Mouse (Mus musculus): Measurements from ENCODE around the gene Kdm4a. TPM values are rescaled to one million over a fixed set of nuclear protein-coding genes. Genes with fewer than 3 reads are reported as not detected.

Kdm4a gene
- total RNA-seq, 2 experiments from 2014 or later, result 38.1 to 39.0 TPM

DNA sequence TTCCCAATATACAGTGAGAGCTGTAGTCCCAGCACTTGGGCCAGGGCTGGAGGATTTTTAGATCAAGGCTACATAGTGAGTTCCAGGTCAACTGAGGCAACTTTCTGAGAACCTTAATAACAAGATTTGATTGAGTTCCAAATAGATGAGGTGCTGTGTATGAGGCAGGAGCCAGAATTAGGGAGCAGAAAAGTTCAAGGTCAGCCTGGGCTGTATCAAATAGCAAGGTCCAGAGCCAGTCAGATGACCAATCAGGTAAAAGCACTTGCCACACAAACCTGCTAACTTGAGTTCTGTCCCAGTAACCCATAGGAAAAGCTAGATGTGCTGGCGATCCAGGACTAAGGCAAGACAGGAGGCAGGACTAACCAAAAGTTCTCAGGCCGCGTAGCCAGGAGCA is 22.2 kb downstream of the Kdm4a start:
- intact Hi-C loops (cut with DNase I), result no loop called here
- no peak for DNase-seq

DNA sequence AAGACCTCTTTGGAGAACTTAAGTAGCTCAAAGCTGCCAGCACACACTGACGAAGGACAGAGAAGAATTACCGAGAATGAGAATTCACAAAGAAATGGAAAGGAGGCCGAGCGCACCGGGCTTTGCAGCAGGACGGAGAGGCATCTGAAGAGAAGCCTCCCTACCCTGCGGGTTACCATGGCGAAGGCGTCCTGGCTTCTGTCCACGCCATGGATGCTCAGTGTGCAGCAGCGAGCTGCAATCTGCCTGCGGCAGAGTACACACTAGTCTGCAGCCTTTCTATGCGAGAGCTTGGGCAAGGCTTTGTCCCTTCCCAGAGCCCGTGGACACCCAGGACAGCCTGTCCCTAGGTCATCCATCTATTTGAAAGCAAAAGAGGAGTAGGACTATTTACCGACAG is 23.3 kb downstream of the Kdm4a start:
- DNase-seq, result no peak
- intact Hi-C loops (cut with DNase I), result no loop called here

DNA sequence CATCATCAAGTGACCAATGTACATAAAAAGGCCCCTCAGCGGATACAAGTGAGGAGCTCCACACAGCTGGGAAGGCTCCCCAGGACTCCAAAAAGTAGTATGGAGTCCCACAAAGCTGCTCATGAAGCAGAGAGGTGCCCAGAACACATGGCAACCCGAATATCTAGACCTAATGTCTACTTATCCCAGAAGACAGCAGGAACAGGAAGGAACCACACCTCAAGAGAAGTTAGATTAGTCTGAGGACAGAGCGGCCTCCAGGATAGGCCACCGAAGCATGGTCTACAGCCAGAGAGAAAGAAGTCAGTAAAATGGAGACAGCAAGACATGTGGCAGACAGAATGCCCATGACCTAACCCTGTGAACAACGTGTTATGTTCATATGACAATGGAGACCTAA is 25.0 kb downstream of the Kdm4a start:
- intact Hi-C loops (cut with DNase I), result no loop called here

GRCm38 (mm10) chr4:118152020-118152785 is 27.6 kb downstream of the Kdm4a start:
- intact Hi-C loops (cut with DNase I), result no loop called here
- DNase-seq, result peak; percentile 44 to 53

More for the DNA sequence above, 25.0 kb downstream of the Kdm4a start:
- DNase-seq, result no peak

DNA sequence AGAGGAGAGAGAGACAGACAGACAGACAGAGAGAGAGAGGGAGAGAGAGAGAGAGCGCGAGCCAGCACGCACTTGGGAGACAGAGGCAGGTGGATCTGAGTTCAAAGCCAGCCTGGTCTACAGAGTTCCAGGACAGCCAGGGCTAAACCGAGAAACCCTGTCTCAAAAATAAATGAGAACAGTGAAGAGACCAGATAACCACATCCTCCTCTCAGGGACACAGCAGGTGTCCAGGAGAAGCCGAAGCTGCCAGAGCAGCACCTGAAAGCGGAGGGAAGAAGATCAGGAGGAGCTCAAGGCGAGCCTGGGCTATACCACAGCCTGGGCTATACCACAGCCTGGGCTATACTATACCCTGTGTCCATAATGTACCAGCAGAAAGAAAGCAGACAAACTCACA is 29.0 kb downstream of the Kdm4a start:
- intact Hi-C loops (cut with DNase I), result no loop called here
- no peak for DNase-seq

DNA sequence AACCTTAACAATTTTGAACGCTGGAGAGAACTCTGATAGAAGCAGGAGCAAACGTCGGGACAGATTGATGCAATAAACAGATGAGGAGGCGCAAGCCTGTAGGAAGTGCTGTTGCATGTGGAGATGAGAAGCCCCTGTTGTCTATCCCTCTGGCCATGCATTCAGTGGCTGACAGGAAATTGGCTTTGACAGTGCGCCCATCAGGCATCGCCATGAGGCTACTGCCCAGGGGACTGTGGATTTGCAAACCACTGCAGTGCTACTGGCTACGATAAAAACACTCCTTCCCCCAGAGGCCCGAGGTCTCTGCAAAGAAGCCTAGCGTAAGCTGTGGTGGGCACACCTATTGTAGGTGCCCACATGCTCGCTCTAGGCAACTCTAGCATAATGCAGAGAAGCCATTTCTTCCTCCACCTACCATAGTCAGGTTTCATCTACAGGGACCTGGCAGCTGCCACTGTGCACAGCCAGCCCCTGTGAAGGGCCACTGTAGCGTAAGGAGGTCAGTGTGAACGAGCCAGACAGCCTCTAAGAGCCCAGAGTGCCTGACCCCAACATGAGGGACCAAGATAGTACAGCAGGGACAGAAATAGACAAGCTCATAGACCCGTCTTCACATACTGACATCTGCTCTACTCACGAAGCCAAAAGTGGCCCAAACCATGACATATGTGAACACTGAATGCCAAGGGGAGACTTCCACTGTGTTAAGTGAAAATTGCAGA is 29.7 kb downstream of the Kdm4a start:
- intact Hi-C loops (cut with DNase I), result loop anchor here (5.0 kb wide), 1 partner anchor 142 kb away; the partner anchor contains the start of gene Ptprf
- peak in 1 of 2 experiments; percentile 25 for DNase-seq

- no peak for DNase-seq
- intact Hi-C loops (cut with DNase I), result loop anchor here (5.0 kb wide), 1 partner anchor 143 kb away; the partner anchor contains the start of gene Ptprf
These were observed 30.7 kb downstream of the Kdm4a start for GRCm38 (mm10) chr4:118149055-118149576.

GRCm38 (mm10) chr4:118148317-118148687 is 31.5 kb downstream of the Kdm4a start:
- intact Hi-C loops (cut with DNase I), result loop anchor here (5.0 kb wide), 1 partner anchor 144 kb away; the partner anchor contains the start of gene Ptprf
- DNase-seq, result no peak

DNA sequence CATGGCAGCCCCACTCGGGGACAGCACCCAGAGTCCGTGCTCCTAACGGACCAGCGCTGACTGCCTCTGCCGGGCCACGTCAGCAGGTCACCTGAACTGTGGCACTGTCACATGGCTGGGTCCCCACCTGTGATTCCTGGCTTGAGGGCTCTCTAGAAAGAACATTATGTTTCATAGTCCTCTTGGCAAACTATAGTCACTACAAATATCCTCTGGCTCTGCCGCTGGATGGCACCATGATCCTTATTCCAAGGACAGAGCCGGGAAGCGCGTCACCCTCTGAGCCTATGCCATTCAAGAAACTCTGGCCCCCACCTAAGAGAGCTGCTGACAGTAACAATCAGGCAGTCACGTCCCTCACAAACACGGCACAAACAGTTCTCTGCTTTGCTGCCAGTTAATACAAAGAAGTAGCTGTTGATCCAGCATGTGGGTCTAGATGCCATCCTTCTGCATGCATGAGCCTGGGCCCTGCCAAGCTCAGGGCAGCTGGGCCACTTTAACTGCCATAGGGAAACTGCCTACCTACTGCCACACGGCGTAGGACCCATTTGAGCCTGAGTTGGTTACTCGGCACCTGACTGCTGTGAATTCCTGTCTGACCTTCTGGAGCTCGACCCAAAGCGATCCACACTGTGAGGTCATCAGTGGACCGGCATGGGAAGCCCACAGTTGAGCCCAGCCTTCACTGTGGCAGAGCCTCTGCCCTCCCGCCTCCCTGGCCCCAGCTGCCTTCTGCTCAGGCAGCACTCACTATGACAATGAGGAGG is 32.1 kb downstream of the Kdm4a start:
- intact Hi-C loops (cut with DNase I), result loop anchor here (5.0 kb wide), 1 partner anchor 145 kb away; the partner anchor contains the start of gene Ptprf

GRCm38 (mm10) chr4:118147090-118147489 is 32.8 kb downstream of the Kdm4a start:
- no peak for DNase-seq
- intact Hi-C loops (cut with DNase I), result loop anchor here (5.0 kb wide), 1 partner anchor 145 kb away; the partner anchor contains the start of gene Ptprf

More for the DNA sequence above, 32.1 kb downstream of the Kdm4a start:
- peak in 1 of 2 experiments; percentile 40 for DNase-seq

DNA sequence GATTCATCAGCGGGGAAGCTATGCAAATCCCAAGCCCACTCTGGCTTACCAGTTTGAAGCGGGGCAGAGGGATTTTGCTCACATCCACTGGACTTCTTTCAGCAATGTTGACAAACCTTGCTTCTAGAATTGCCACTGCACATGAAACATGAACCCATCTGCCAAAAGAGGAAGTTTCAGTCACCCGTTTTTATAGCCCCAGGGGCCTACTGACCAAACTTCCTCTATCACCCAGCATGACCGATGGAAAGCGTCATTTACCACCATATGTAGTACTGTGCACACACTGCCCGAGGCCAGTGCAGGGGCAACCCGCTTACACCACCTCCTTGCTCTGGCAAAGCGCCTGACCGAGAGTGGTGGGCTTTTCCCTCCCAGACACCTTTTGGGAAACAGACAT is 35.5 kb downstream of the Kdm4a start:
- no peak for DNase-seq
- intact Hi-C loops (cut with DNase I), result no loop called here

GRCm38 (mm10) chr4:118143679-118144078 is 36.2 kb downstream of the Kdm4a start:
- intact Hi-C loops (cut with DNase I), result no loop called here

DNA sequence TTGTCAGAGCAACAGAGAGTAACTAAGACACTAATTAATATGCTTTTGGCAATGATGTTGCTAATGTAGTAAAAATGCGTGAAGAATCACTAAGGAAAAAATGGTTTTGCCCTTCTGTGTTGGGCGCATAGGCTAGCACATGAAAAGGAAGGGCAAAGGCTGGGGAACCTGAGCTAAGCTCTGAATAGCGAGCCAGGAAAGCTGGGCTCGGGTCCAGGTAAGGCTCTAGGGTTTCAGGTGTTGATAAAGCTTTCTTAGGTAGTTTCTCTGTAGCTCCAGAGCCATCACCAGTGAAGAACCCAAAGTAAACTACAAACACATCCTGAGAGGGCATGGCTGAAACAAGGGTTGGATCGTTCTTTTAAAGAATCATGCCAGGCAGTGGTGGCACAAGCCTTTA is 38.3 kb downstream of the Kdm4a start:
- intact Hi-C loops (cut with DNase I), result no loop called here
- no peak for DNase-seq

More at GRCm38 (mm10) chr4:118143679-118144078, 36.2 kb downstream of the Kdm4a start:
- no peak for DNase-seq

DNA sequence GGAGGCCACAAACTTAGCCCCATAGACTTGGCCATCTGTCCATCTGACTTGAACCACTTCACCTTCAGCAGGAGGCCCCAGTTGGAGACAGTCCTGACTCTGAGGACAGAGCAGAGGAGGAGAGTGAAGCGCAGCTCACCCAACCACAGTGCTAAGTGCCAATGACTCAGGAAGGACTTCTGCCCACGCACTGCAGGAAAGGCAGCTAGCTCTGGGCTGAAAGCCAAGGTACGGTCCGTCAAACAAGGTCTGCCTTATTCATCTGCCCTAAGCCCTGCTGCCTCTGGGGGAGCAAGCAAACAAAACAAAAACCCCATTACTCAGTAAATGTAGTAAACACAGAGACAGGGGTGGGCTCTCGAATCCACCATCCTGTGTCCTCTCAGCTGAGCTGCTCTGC is 41.0 kb downstream of the Kdm4a start:
- intact Hi-C loops (cut with DNase I), result no loop called here
- DNase-seq, result peak; percentile 81 to 84

GRCm38 (mm10) chr4:118137857-118138256 is 42.0 kb downstream of the Kdm4a start:
- no peak for DNase-seq
- intact Hi-C loops (cut with DNase I), result no loop called here

- DNase-seq, result no peak
- intact Hi-C loops (cut with DNase I), result no loop called here
These were observed 42.5 kb downstream of the Kdm4a start for GRCm38 (mm10) chr4:118137311-118137710.

GRCm38 (mm10) chr4:118135414-118135813 is 44.4 kb downstream of the Kdm4a start:
- intact Hi-C loops (cut with DNase I), result no loop called here
- no peak for DNase-seq

DNA sequence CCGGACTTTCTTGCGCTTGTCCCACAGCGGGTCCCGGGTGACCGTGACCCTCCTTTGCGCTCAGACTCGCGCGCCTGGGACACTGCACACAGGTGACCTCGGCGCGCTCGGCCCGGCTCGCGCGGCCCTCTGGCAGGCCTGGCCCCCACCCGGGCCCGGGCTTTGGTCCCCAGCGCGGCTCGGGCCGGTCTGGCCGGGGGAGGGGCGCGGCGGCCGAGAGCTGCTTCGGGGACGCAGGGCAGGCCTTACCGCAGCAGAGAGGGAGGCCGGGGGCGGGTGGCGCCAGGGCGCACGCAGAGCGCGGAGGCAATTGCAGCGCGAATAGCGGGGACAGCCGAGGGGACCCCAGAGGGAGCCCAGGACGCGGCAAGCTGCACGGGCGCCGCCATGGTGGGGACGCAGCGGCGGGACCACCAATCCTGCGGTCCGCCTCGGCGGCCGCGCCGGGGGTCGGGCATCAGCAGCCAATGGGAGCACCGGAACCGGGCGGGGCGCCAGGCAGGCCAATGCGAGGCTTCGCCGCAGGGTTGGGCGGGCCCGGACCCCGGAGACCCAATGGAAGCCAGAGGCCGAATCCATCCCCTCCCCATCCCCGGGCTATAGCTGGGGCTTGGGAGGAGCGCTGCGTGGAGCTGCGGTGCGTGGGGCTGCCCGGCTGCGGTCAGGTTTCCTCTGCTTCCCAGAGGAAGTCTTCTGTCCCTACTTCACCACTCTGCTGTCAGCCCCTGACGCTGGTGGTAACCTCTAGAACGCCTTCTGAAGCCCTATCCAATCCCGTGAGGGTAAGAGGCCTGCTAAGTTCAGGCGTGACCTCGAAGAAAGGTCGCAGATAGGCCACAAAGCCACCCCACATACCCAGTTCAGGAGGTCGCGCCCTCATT is 45.1 kb downstream of the Kdm4a start, which contains the start of gene St3gal3:
St3gal3 (minus strand) TSS at position 430 of the 881 bp plus-strand sequence.
- intact Hi-C loops (cut with DNase I), result no loop called here
- peak; percentile 98 for DNase-seq

DNA sequence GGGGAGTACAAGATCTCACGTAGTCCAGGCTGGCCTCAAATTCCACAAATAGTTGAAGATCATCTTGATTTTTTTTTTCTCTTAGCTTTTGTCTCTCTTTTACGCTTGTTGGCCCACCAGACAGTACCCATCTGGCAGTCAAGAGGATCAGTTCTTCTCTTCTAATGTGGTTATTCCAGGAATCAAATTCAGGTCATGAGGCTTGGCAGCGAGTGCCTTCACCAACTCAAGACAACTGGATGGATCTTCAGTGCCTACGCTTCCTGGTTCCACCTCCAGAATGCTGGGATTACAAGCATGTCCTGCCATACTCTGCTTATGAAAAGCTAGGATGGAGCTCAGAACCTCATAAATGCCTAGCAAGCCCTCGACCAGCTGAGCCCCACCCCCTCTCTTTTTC is 48.5 kb downstream of the Kdm4a start:
- no peak for DNase-seq
- intact Hi-C loops (cut with DNase I), result no loop called here

All from heart, postnatal 10 days (tissue).